Mouse (Mus musculus) liver, postnatal 0 days (tissue): ENCODE results near the gene Pin4.

ENCODE experiments used
- CTCF ChIP-seq: sonication (generic); IDR thresholded peaks from 2 replicates; pipeline ENCODE4 v1.5.1; 2016; ENCODE audit warnings: antibody characterized with exemption, low read depth
- EP300 ChIP-seq: IDR thresholded peaks from 2 replicates; pipeline ENCODE4 v1.6.1; 2016; ENCODE audit warnings: antibody characterized with exemption, low read depth, mild to moderate bottlenecking

- no peak for TF ChIP-seq EP300
- TF ChIP-seq CTCF: no peak
These were observed 17.4 kb upstream of the Pin4 start for GRCm38 (mm10) chrX:102101886-102102285.
